Mouse (Mus musculus): Measurements from ENCODE around the gene Ddx19a. TPM values are rescaled to one million over a fixed set of nuclear protein-coding genes. Genes with fewer than 3 reads are reported as not detected.
"Not testable (repeated sequence)": the region's sequence is repeated elsewhere in the genome, so short reads cannot be mapped to it uniquely, and the experiment has no call there.

The Ddx19a gene
- polyA plus RNA-seq, 1 experiment from 2014 or later = 15.7 TPM

- no peaks in the 10 kb centered on the region for H3K36me3 ChIP-seq (ENCODE audit: control insufficient read depth, insufficient read depth, low read length)
- H3K9ac ChIP-seq (replicated peaks; ENCODE audit: low read length) = no peak overlapping the region
- H3K27ac ChIP-seq (replicated peaks; ENCODE audit: low read depth, low read length) = no peak overlapping the region
- no peaks in the 10 kb centered on the region for H3K9me3 ChIP-seq (ENCODE audit: control insufficient read depth, low read length)
- H3K4me3 ChIP-seq (replicated peaks; ENCODE audit: low read depth, low read length) = no peak overlapping the region
- ATAC-seq (ENCODE audit: low FRiP score, low TSS enrichment) = no peak
- no peak for DNase-seq
- WGBS = 81% methylated on average over 12 of the region's 12 CpGs
- H3K4me2 ChIP-seq (ENCODE audit: low read length) = no peak overlapping the region
- no peaks in the 10 kb centered on the region for H3K4me1 ChIP-seq (ENCODE audit: control insufficient read depth, insufficient read depth, low read length)
- no peaks in the 10 kb centered on the region for H3K27me3 ChIP-seq (ENCODE audit: control insufficient read depth, insufficient read depth, low read length)
These were observed 66.2 kb downstream of the Ddx19a start for GRCm38 (mm10) chr8:110931176-110931939.

DNA sequence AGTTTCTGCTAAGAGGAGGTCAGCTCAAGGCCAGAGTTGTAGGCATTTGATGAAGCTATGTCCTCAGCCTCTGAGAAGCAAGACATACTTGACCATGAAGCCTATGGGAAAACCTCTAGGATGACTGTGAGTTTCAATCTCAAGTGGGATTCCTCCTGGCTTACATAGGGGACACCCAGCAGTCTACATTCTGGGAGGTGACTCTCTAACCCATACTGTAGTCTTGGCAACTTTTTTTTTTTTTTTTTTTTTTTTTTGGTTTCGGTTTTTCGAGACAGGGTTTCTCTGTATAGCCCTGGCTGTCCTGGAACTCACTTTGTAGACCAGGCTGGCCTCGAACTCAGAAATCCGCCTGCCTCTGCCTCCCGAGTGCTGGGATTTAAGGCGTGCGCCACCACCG is 67.9 kb downstream of the Ddx19a start:
- 96% methylated on average over 8 of the region's 8 CpGs for WGBS
- H3K4me1 ChIP-seq (ENCODE audit: control insufficient read depth, insufficient read depth, low read length); H3K4me3 ChIP-seq (replicated peaks; ENCODE audit: low read depth, low read length); H3K27ac ChIP-seq (replicated peaks; ENCODE audit: low read depth, low read length); H3K9ac ChIP-seq (replicated peaks; ENCODE audit: low read length); H3K9me3 ChIP-seq (ENCODE audit: control insufficient read depth, low read length); H3K36me3 ChIP-seq (ENCODE audit: control insufficient read depth, insufficient read depth, low read length); DNase-seq; ATAC-seq (ENCODE audit: low FRiP score, low TSS enrichment); H3K27me3 ChIP-seq (ENCODE audit: control insufficient read depth, insufficient read depth, low read length); H3K4me2 ChIP-seq (ENCODE audit: low read length): not testable (repeated sequence)

- Histone ChIP-seq H3K9ac (replicated peaks; ENCODE audit: low read length) (no peak overlapping the region), H3K27ac (replicated peaks; ENCODE audit: low read depth, low read length) (no peak overlapping the region), H3K4me1 (ENCODE audit: control insufficient read depth, insufficient read depth, low read length) (no peaks in the 10 kb centered on the region), H3K9me3 (ENCODE audit: control insufficient read depth, low read length) (no peaks in the 10 kb centered on the region), H3K27me3 (ENCODE audit: control insufficient read depth, insufficient read depth, low read length) (no peaks in the 10 kb centered on the region), H3K4me2 (ENCODE audit: low read length) (no peak overlapping the region), H3K4me3 (replicated peaks; ENCODE audit: low read depth, low read length) (no peak overlapping the region), H3K36me3 (ENCODE audit: control insufficient read depth, insufficient read depth, low read length) (no peaks in the 10 kb centered on the region)
- DNase-seq = no peak
- WGBS = 63% methylated on average over 5 of the region's 5 CpGs
- no peak for ATAC-seq (ENCODE audit: low FRiP score, low TSS enrichment)
These were observed 68.5 kb downstream of the Ddx19a start for GRCm38 (mm10) chr8:110929066-110929465.

DNA sequence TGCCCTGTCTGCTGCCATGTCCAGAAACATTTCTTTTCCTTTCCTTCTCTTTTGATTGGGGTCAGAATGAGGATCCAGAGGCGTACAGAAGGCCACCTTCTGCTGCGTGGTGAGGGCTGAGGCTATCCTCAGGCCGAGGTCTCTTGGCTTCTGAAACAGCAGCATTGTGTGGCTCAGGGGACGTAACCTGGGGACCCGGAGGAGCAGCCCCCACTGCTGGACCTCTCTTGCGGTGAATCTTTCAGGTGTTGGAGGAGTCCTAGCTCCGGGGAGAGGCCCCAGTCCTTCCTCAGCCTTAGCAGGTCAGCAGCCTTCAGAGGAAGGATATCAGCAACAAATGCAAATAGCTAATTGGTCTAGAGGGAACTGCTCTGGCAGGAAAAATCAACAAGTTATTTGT is 69.2 kb downstream of the Ddx19a start:
- no peak for ATAC-seq (ENCODE audit: low FRiP score, low TSS enrichment)
- Histone ChIP-seq H3K4me2 (ENCODE audit: low read length) (no peak overlapping the region), H3K4me3 (replicated peaks; ENCODE audit: low read depth, low read length) (no peak overlapping the region), H3K4me1 (ENCODE audit: control insufficient read depth, insufficient read depth, low read length) (no peaks in the 10 kb centered on the region), H3K27me3 (ENCODE audit: control insufficient read depth, insufficient read depth, low read length) (no peaks in the 10 kb centered on the region), H3K27ac (replicated peaks; ENCODE audit: low read depth, low read length) (no peak overlapping the region), H3K9ac (replicated peaks; ENCODE audit: low read length) (no peak overlapping the region), H3K36me3 (ENCODE audit: control insufficient read depth, insufficient read depth, low read length) (no peaks in the 10 kb centered on the region), H3K9me3 (ENCODE audit: control insufficient read depth, low read length) (no peaks in the 10 kb centered on the region)
- 81% methylated on average over 7 of the region's 7 CpGs for WGBS
- no peak for DNase-seq

DNA sequence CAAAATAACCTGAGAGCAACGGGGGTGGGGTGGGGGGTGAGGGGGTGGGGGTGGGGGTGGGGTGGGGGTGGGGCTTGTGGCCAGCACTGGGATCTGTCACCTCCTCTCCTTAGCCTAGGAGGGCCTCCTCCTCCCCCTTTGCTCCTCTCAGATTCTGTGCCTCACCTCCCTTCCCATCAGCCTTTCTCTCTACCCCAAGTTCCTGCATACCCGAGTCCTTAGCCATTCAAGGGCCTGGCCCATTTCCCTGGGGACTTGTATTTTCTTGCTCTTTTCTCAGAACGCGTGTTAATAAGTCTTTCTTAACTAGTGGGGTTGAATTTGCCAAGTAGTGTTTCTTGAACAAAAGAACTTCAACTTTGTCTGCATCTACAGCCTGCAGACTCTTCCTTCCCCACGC is 70.9 kb downstream of the Ddx19a start:
- Histone ChIP-seq H3K9me3 (ENCODE audit: control insufficient read depth, low read length) (no peaks in the 10 kb centered on the region), H3K4me1 (ENCODE audit: control insufficient read depth, insufficient read depth, low read length) (no peaks in the 10 kb centered on the region; the same call in 1 of the 2 replicates), H3K27me3 (ENCODE audit: control insufficient read depth, insufficient read depth, low read length) (no peaks in the 10 kb centered on the region), H3K4me3 (replicated peaks; ENCODE audit: low read depth, low read length) (no peak overlapping the region), H3K36me3 (ENCODE audit: control insufficient read depth, insufficient read depth, low read length) (no peaks in the 10 kb centered on the region), H3K4me2 (ENCODE audit: low read length) (no peak overlapping the region), H3K27ac (replicated peaks; ENCODE audit: low read depth, low read length) (no peak overlapping the region), H3K9ac (replicated peaks; ENCODE audit: low read length) (no peak overlapping the region)
- DNase-seq (no peak), ATAC-seq (ENCODE audit: low FRiP score, low TSS enrichment) (no peak)
- 74% methylated on average over 4 of the region's 5 CpGs for WGBS

DNA sequence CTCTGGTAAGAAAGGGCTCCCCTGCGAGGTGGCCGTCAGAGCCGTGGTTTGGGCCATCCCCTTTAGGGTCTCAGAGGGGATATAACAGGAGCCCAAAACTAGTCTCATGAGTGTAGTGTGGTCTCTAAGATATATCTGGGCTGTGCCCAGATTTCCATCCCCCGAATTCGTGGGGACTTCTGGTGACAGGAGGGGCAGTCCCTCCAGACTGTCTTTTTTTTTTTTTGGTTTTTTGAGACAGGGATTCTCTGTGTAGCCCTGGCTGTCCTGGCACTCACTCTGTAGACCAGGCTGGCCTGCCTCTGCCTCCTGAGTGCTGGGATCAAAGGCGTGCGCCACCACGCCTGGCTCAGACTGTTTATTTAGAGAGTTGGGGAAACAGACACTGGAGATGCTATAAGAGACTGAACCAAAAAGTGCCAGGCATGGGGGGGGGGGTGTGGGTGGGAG is 71.9 kb downstream of the Ddx19a start:
- Histone ChIP-seq H3K4me2 (ENCODE audit: low read length) (no peak overlapping the region), H3K9ac (replicated peaks; ENCODE audit: low read length) (no peak overlapping the region), H3K4me3 (replicated peaks; ENCODE audit: low read depth, low read length) (no peak overlapping the region), H3K4me1 (ENCODE audit: control insufficient read depth, insufficient read depth, low read length) (peaks cover 9% of the 10 kb centered on the region), H3K27ac (replicated peaks; ENCODE audit: low read depth, low read length) (no peak overlapping the region), H3K36me3 (ENCODE audit: control insufficient read depth, insufficient read depth, low read length) (no peaks in the 10 kb centered on the region), H3K27me3 (ENCODE audit: control insufficient read depth, insufficient read depth, low read length) (no peaks in the 10 kb centered on the region), H3K9me3 (ENCODE audit: control insufficient read depth, low read length) (no peaks in the 10 kb centered on the region)
- ATAC-seq (ENCODE audit: low FRiP score, low TSS enrichment) (no peak), DNase-seq (no peak)
- 83% methylated on average over 8 of the region's 8 CpGs for WGBS

Small RNAs within 50 kb of the gene (microRNA-seq; reads per million reads assigned to microRNA genes)
- not detected for gene Gm24103
- gene Mir3473d = 0.73 reads per million

Other genes with a start within 250 kb of the Ddx19a start
- gene Il34, start 191.9 kb downstream of the Ddx19a start, polyA plus RNA-seq (2014; fragmentation: Nextera tagmentation; extraction: Ambion mirVana) = 0.34 and 3.9 TPM in 2 replicates
- 53.2 and 70.0 TPM in 2 replicates for gene Cog4, start 151.2 kb downstream of the Ddx19a start, polyA plus RNA-seq (2014; fragmentation: Nextera tagmentation; extraction: Ambion mirVana)
- gene Sf3b3, start 151.0 kb downstream of the Ddx19a start, polyA plus RNA-seq (2014; fragmentation: Nextera tagmentation; extraction: Ambion mirVana) = 72.3 and 114 TPM in 2 replicates
- gene Fuk, start 95.3 kb downstream of the Ddx19a start, polyA plus RNA-seq (2014; fragmentation: Nextera tagmentation; extraction: Ambion mirVana) = 4.9 and 6.4 TPM in 2 replicates
- 16.5 and 18.0 TPM in 2 replicates for gene St3gal2, start 77.9 kb downstream of the Ddx19a start, polyA plus RNA-seq (2014; fragmentation: Nextera tagmentation; extraction: Ambion mirVana)
- 5.0 and 7.5 TPM in 2 replicates for gene Ddx19b, start 34.0 kb upstream of the Ddx19a start, polyA plus RNA-seq (2014; fragmentation: Nextera tagmentation; extraction: Ambion mirVana)
- 73.1 and 75.9 TPM in 2 replicates for gene Aars, start 35.3 kb upstream of the Ddx19a start, polyA plus RNA-seq (2014; fragmentation: Nextera tagmentation; extraction: Ambion mirVana)
- gene Exosc6, start 58.5 kb upstream of the Ddx19a start, polyA plus RNA-seq (2014; fragmentation: Nextera tagmentation; extraction: Ambion mirVana) = not detected in 2 replicates
- 0.09 and 0.34 TPM in 2 replicates for gene Clec18a, start 94.6 kb upstream of the Ddx19a start, polyA plus RNA-seq (2014; fragmentation: Nextera tagmentation; extraction: Ambion mirVana)
- 6.9 TPM in 2 replicates for gene Pdpr, start 96.8 kb upstream of the Ddx19a start, polyA plus RNA-seq (2014; fragmentation: Nextera tagmentation; extraction: Ambion mirVana)